In genomic region chr8:117342735-117343385, GRCm38 (mm10) we compare ENCODE assay signal across 15 mouse cellular contexts.
DNase-seq lines count a peak whose midpoint lies in the region; ATAC-seq and TF ChIP-seq lines count a peak whose summit lies in the region.
"Had no signal": no experiment of that assay in that cellular context is flagged by ENCODE, and none has a peak within 500 bp of the region (broad histone marks: within the 10 kb centered on the region; RNA-seq: fewer than 3 reads in every experiment).

No protein-coding gene starts in this region.

- H3K4me2 ChIP-seq in midbrain, embryonic 14.5 days (ENCODE audit: low read length): no peak overlapping the region
- H3K4me2 ChIP-seq: heart, embryonic 15.5 days had no signal

- no peak overlapping the region for H3K9ac ChIP-seq in midbrain, embryonic 14.5 days (replicated peaks; ENCODE audit: low read length)
- H3K9ac ChIP-seq: heart, embryonic 15.5 days had no signal

- intact Hi-C loops in gastrocnemius, adult 2 months (cut with DNase I): no loop called here

- DNase-seq in gastrocnemius, adult 2 months: no peak
- DNase-seq in gastrocnemius, postnatal 4 days (ENCODE audit: low spot score in 2 of 2): no peak
- DNase-seq in spleen, adult 2 months (ENCODE audit: low read depth in 1 of 2, low spot score in 2 of 2): no peak
- DNase-seq in spleen, adult 18-20 months: no peak
- no peak for DNase-seq in thymus, postnatal 0 days (ENCODE audit: low spot score)
- no peak for DNase-seq in frontal cortex, postnatal 10 days (ENCODE audit: low spot score in 2 of 2)
- DNase-seq in midbrain, embryonic 14.5 days: no peak
- DNase-seq: cerebellum, postnatal 25 days; layer of hippocampus, adult 9-11 months; right cerebral cortex, adult 18-20 months; thymus, adult 18-20 months had no signal

- H3K4me3 ChIP-seq in gastrocnemius, adult 2 months: no peak overlapping the region; the same call in 1 of the 2 replicates
- H3K4me3 ChIP-seq in spleen, adult 2 months (ENCODE audit: extremely low read depth, insufficient read depth, insufficient read length): no peak overlapping the region
- H3K4me3 ChIP-seq in macrophage (ENCODE audit: inconsistent target): peak overlapping the region; percentile 1; the same call in 1 of the 2 replicates
- H3K4me3 ChIP-seq in midbrain, embryonic 14.5 days (replicated peaks; ENCODE audit: low read depth, low read length): no peak overlapping the region
- H3K4me3 ChIP-seq: erythroblast, embryonic 14.5 days; heart, embryonic 15.5 days had no signal

- no peak for TF ChIP-seq POLR2A in spleen, adult 2 months (IDR thresholded peaks at IDR 0.05; ENCODE audit: low read depth, low read length)

- peaks cover 98% of the 10 kb centered on the region for H3K79me2 ChIP-seq in macrophage (ENCODE audit: inconsistent target)

- no peaks in the 10 kb centered on the region for H3K27me3 ChIP-seq in spleen, adult 2 months (ENCODE audit: control insufficient read depth, insufficient read depth, low read length)
- H3K27me3 ChIP-seq in midbrain, embryonic 14.5 days (ENCODE audit: control insufficient read depth, insufficient read depth, low read length): no peaks in the 10 kb centered on the region
- H3K27me3 ChIP-seq: heart, embryonic 15.5 days had no signal

- no peak for ATAC-seq in midbrain, embryonic 14.5 days (ENCODE audit: low FRiP score, low TSS enrichment)
- ATAC-seq: inflammation-experienced regulatory T-cells, adult 6 months had no signal

- H3K36me3 ChIP-seq in spleen, adult 2 months (ENCODE audit: control insufficient read depth, insufficient read depth, low read length): no peaks in the 10 kb centered on the region
- no peaks in the 10 kb centered on the region for H3K36me3 ChIP-seq in macrophage (ENCODE audit: inconsistent target)
- no peaks in the 10 kb centered on the region for H3K36me3 ChIP-seq in midbrain, embryonic 14.5 days (ENCODE audit: control insufficient read depth, insufficient read depth, low read length)
- H3K36me3 ChIP-seq: heart, embryonic 15.5 days had no signal

- no peaks in the 10 kb centered on the region for H3K9me3 ChIP-seq in midbrain, embryonic 14.5 days (ENCODE audit: control insufficient read depth, low read length)
- H3K9me3 ChIP-seq: heart, embryonic 15.5 days had no signal

- peaks cover 49% of the 10 kb centered on the region for H3K4me1 ChIP-seq in spleen, adult 2 months (ENCODE audit: control insufficient read depth, insufficient read depth, insufficient read length)
- H3K4me1 ChIP-seq in midbrain, embryonic 14.5 days (ENCODE audit: control insufficient read depth, insufficient read depth, low read length): peaks cover 15% of the 10 kb centered on the region

- peak overlapping the region; percentile 48 for H3K27ac ChIP-seq in gastrocnemius, adult 2 months
- H3K27ac ChIP-seq in spleen, adult 2 months (ENCODE audit: insufficient read depth, low read length): peak overlapping the region; percentile 69
- peak overlapping the region; percentile 86 for H3K27ac ChIP-seq in macrophage
- H3K27ac ChIP-seq in midbrain, embryonic 14.5 days (replicated peaks; ENCODE audit: low read depth, low read length): no peak overlapping the region
- H3K27ac ChIP-seq: heart, embryonic 15.5 days had no signal

- 49% methylated on average over 8 of the region's 8 CpGs for WGBS in spleen, adult 2 months
- 14% methylated on average over 7 of the region's 8 CpGs for WGBS in macrophage (ENCODE audit: missing documents)
- WGBS in midbrain, embryonic 14.5 days: 83% methylated on average over 8 of the region's 8 CpGs

- TF ChIP-seq CTCF in gastrocnemius, adult 2 months (IDR thresholded peaks at IDR 0.05): no peak
- TF ChIP-seq CTCF in spleen, adult 2 months (IDR thresholded peaks at IDR 0.05; ENCODE audit: extremely low read depth, insufficient read depth, insufficient read length, insufficient replicate concordance): no peak
